Mouse (Mus musculus): ENCODE results near the gene Fndc5.

GRCm38 (mm10) chr4:129121569-129122086 lies 15.2 kb upstream of the Fndc5 start, which contains the start of gene Hpca:
- TF ChIP-seq CTCF (IDR thresholded peaks at IDR 0.05; ENCODE audit: low read depth, low read length) (no peak), GATA2 (IDR thresholded peaks at IDR 0.05; ENCODE audit: borderline replicate concordance, low read depth, low read length) (no peak), GATA1 (IDR thresholded peaks at IDR 0.05; ENCODE audit: borderline replicate concordance, low read length) (no peak), POLR2AphosphoS5 (IDR thresholded peaks at IDR 0.05; ENCODE audit: insufficient replicate concordance, low read depth, low read length) (no peak)

All from G1E (cell line).